Mouse (Mus musculus) limb, embryonic 13.5 days (tissue): ENCODE data around the gene Ifitm7. TPM values are rescaled to one million over a fixed set of nuclear protein-coding genes. Genes with fewer than 3 reads are reported as not detected.

Source experiments
- ATAC-seq: fragments of 200-750 bp; cut with Nextera tagmentation; 2 replicates; pipeline ENCODE4 v1.8.0; 2017; ENCODE audit warnings: low read depth, moderate number of reproducible peaks, moderate TSS enrichment; ENCODE audit not compliant: low FRiP score
- H3K27ac ChIP-seq: fragments of 300-500 bp; sonication (generic); 2 replicates; pipeline ENCODE4 v1.5.1; 2015; ENCODE audit warnings: inconsistent platforms, mild to moderate bottlenecking, moderate library complexity
- H3K27me3 ChIP-seq: fragments of 300-500 bp; sonication (generic); 2 replicates; pipeline ENCODE4 v1.6.1; 2015; ENCODE audit warnings: mild to moderate bottlenecking, inconsistent platforms
- H3K36me3 ChIP-seq: fragments of 300-500 bp; sonication (generic); 2 replicates; pipeline ENCODE4 v1.6.1; 2015; ENCODE audit warnings: inconsistent platforms, mild to moderate bottlenecking, moderate library complexity
- H3K4me1 ChIP-seq: fragments of 300-500 bp; sonication (generic); 2 replicates; pipeline ENCODE4 v1.6.1; 2015; ENCODE audit warnings: inconsistent platforms
- H3K4me2 ChIP-seq: fragments of 300-500 bp; sonication (generic); replicated peaks from 2 replicates; pipeline ENCODE4 v1.6.1; 2015; ENCODE audit warnings: inconsistent platforms, mild to moderate bottlenecking, moderate library complexity
- H3K4me3 ChIP-seq: fragments of 300-500 bp; sonication (generic); 2 replicates; pipeline ENCODE4 v1.5.1; 2015; ENCODE audit warnings: moderate library complexity, mild to moderate bottlenecking, inconsistent platforms
- H3K9ac ChIP-seq: fragments of 300-500 bp; sonication (generic); 2 replicates; pipeline ENCODE4 v1.6.1; 2015; ENCODE audit warnings: mild to moderate bottlenecking, inconsistent platforms
- H3K9me3 ChIP-seq: fragments of 300-500 bp; sonication (generic); 2 replicates; pipeline ENCODE4 v1.6.1; 2016; ENCODE audit warnings: inconsistent platforms
- WGBS: fragments of 180-500 bp; shearing (Covaris S2); methylation state at CpG from one replicate; pipeline ENCODE4 v1.1.7; 2015; 5-methylcytosine and 5-hydroxymethylcytosine counted together
- polyA plus RNA-seq: library from polyadenylated mRNA; unstranded; fragments of >200 nt; fragmentation: Nextera tagmentation; extraction: Ambion mirVana; gene quantifications from 2 replicates; pipeline ENCODE4 v1.2.1, GENCODE M21; 2015

The Ifitm7 gene
- polyA plus RNA-seq, 1 experiment from 2014 or later, result 0.08 TPM

- ATAC-seq, result no peak
- Histone ChIP-seq H3K27me3 (no peaks in the 10 kb centered on the region), H3K4me3 (no peak overlapping the region), H3K4me1 (no peaks in the 10 kb centered on the region), H3K9ac (no peak overlapping the region), H3K4me2 (no peak overlapping the region), H3K36me3 (no peaks in the 10 kb centered on the region), H3K9me3 (no peaks in the 10 kb centered on the region), H3K27ac (no peak overlapping the region)
- WGBS, result 84% methylated on average over 8 of the region's 8 CpGs
These were observed 14.6 kb downstream of the Ifitm7 start for GRCm38 (mm10) chr16:13972051-13972450.

GRCm38 (mm10) chr16:13969096-13969495 is 17.6 kb downstream of the Ifitm7 start:
- no peak overlapping the region for H3K9ac ChIP-seq
- H3K27me3 ChIP-seq, result no peaks in the 10 kb centered on the region
- no peaks in the 10 kb centered on the region for H3K36me3 ChIP-seq
- ATAC-seq, result no peak
- no peaks in the 10 kb centered on the region for H3K4me1 ChIP-seq
- WGBS, result 94% methylated on average over 1 of the region's 1 CpGs
- no peak overlapping the region for H3K4me3 ChIP-seq
- no peak overlapping the region for H3K4me2 ChIP-seq
- H3K27ac ChIP-seq, result no peak overlapping the region
- H3K9me3 ChIP-seq, result no peaks in the 10 kb centered on the region

GRCm38 (mm10) chr16:13962053-13962452 is 24.6 kb downstream of the Ifitm7 start:
- WGBS, result 23% methylated on average over 1 of the region's 1 CpGs
- no peak for ATAC-seq
- H3K4me1 ChIP-seq, result no peaks in the 10 kb centered on the region
- H3K9ac ChIP-seq, result no peak overlapping the region
- no peak overlapping the region for H3K4me2 ChIP-seq
- no peak overlapping the region for H3K27ac ChIP-seq
- H3K9me3 ChIP-seq, result no peaks in the 10 kb centered on the region
- no peaks in the 10 kb centered on the region for H3K36me3 ChIP-seq
- H3K4me3 ChIP-seq, result no peak overlapping the region
- no peaks in the 10 kb centered on the region for H3K27me3 ChIP-seq

GRCm38 (mm10) chr16:13951245-13951644 is 35.4 kb downstream of the Ifitm7 start:
- Histone ChIP-seq H3K9ac (no peak overlapping the region), H3K4me1 (no peaks in the 10 kb centered on the region), H3K9me3 (no peaks in the 10 kb centered on the region), H3K4me2 (no peak overlapping the region), H3K4me3 (no peak overlapping the region), H3K27ac (no peak overlapping the region), H3K36me3 (no peaks in the 10 kb centered on the region), H3K27me3 (no peaks in the 10 kb centered on the region)
- ATAC-seq, result no peak
- WGBS, result 75% methylated on average over 3 of the region's 3 CpGs

GRCm38 (mm10) chr16:13946306-13946705 is 40.4 kb downstream of the Ifitm7 start:
- Histone ChIP-seq H3K4me2 (no peak overlapping the region), H3K4me1 (no peaks in the 10 kb centered on the region), H3K9ac (no peak overlapping the region), H3K27ac (no peak overlapping the region), H3K27me3 (peaks cover 13% of the 10 kb centered on the region), H3K36me3 (no peaks in the 10 kb centered on the region), H3K4me3 (no peak overlapping the region), H3K9me3 (no peaks in the 10 kb centered on the region)
- ATAC-seq, result no peak
- 86% methylated on average over 1 of the region's 1 CpGs for WGBS

GRCm38 (mm10) chr16:13945153-13945552 is 41.5 kb downstream of the Ifitm7 start:
- no peaks in the 10 kb centered on the region for H3K36me3 ChIP-seq
- no peak overlapping the region for H3K9ac ChIP-seq
- peak; percentile 61; the same call in 1 of the 2 replicates for ATAC-seq
- no peaks in the 10 kb centered on the region for H3K4me1 ChIP-seq
- 68% methylated on average over 4 of the region's 4 CpGs for WGBS
- H3K27me3 ChIP-seq, result peaks cover 17% of the 10 kb centered on the region
- no peaks in the 10 kb centered on the region for H3K9me3 ChIP-seq
- no peak overlapping the region for H3K4me2 ChIP-seq
- H3K4me3 ChIP-seq, result no peak overlapping the region
- H3K27ac ChIP-seq, result no peak overlapping the region

GRCm38 (mm10) chr16:13944752-13945151 is 41.9 kb downstream of the Ifitm7 start:
- no peaks in the 10 kb centered on the region for H3K36me3 ChIP-seq
- no peak for ATAC-seq
- 78% methylated on average over 5 of the region's 5 CpGs for WGBS
- H3K4me3 ChIP-seq, result no peak overlapping the region
- no peak overlapping the region for H3K27ac ChIP-seq
- H3K27me3 ChIP-seq, result peaks cover 19% of the 10 kb centered on the region
- no peak overlapping the region for H3K9ac ChIP-seq
- H3K9me3 ChIP-seq, result no peaks in the 10 kb centered on the region
- H3K4me2 ChIP-seq, result no peak overlapping the region
- H3K4me1 ChIP-seq, result no peaks in the 10 kb centered on the region

GRCm38 (mm10) chr16:13944178-13944577 is 42.5 kb downstream of the Ifitm7 start:
- Histone ChIP-seq H3K4me1 (no peaks in the 10 kb centered on the region), H3K27ac (no peak overlapping the region), H3K27me3 (peaks cover 19% of the 10 kb centered on the region), H3K4me2 (no peak overlapping the region), H3K4me3 (no peak overlapping the region), H3K9ac (no peak overlapping the region), H3K9me3 (no peaks in the 10 kb centered on the region), H3K36me3 (no peaks in the 10 kb centered on the region)
- WGBS, result 37% methylated on average over 4 of the region's 4 CpGs
- no peak for ATAC-seq

GRCm38 (mm10) chr16:13940847-13941395 is 45.8 kb downstream of the Ifitm7 start:
- Histone ChIP-seq H3K36me3 (no peaks in the 10 kb centered on the region), H3K9ac (peak overlapping the region; percentile 73), H3K4me1 (no peaks in the 10 kb centered on the region), H3K4me2 (peak overlapping the region; percentile 98), H3K27me3 (peaks cover 19% of the 10 kb centered on the region), H3K9me3 (no peaks in the 10 kb centered on the region), H3K4me3 (peak overlapping the region; percentile 55), H3K27ac (no peak overlapping the region)
- peak; percentile 67; the same call in 1 of the 2 replicates for ATAC-seq
- 2% methylated on average over 34 of the region's 34 CpGs for WGBS

- Histone ChIP-seq H3K4me2 (peak overlapping the region; percentile 98), H3K4me3 (peak overlapping the region; percentile 55), H3K4me1 (no peaks in the 10 kb centered on the region), H3K9me3 (no peaks in the 10 kb centered on the region), H3K27ac (no peak overlapping the region), H3K9ac (peak overlapping the region; percentile 73), H3K36me3 (no peaks in the 10 kb centered on the region), H3K27me3 (peaks cover 19% of the 10 kb centered on the region)
- ATAC-seq, result peak; percentile 90
- 5% methylated on average over 28 of the region's 28 CpGs for WGBS
These were observed 46.4 kb downstream of the Ifitm7 start for GRCm38 (mm10) chr16:13940139-13940846.
